Mouse (Mus musculus) layer of hippocampus, postnatal 36 days (tissue): ENCODE measurements around the gene Yipf1. TPM values are rescaled to one million over a fixed set of nuclear protein-coding genes. Genes with fewer than 3 reads are reported as not detected.

Source experiments
- DNase-seq, 2 experiments: peaks; one replicate each; pipeline ENCODE4 v3.0.0; 2022
- total RNA-seq, 2 experiments: library from RNA; stranded (reverse); gene quantifications; 2 replicates each; pipeline ENCODE4 v1.2.3; 2021

Gene Yipf1
- 10 to 100 TPM; 51.5 to 52.9 TPM for total RNA-seq

GRCm38 (mm10) chr4:107313690-107314478 is at the start of gene Yipf1:
Gene Yipf1 (plus strand): TSS chr4:107314363.
- peak; percentile 88 to 89 for DNase-seq

DNA sequence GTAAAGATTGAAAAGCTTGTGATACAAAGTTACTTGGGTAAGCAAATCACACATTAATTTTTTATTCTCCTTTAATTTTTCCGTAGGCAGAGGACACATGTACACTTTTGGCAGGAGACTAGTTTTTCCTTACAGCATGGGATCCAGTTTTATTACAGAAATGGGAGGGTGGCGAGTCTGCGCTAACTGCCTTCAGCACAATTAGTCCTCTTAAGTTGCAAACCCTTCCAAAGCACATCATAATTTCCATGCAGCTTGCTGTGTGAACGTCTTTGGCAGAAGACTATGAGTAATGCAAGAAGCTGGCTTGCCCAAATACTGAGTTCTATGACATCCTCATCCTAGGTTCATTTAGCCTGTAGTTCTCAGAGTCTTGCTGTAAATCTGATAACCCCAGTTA is 40.5 kb upstream of the Yipf1 start:
- peak in 1 of 2 experiments; percentile 8 for DNase-seq

DNA sequence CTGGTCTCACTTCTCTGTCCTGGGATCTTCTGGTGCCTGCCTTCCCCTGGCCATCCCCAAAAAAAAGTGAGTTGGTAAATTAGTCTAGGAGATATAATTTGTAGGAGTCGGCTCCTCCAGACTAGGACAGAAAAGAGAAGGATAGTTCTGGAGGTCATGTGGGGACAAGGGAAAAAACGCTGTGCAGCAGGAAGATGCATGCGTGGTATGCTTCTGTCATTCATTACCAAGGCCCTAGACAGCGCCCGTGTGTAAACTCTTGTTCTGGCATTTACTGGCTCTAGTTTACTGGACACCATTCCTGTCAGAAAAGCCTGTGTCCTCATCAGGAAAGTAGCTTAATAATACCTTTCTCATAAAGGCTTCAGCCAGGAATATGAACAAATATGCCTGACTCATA is 39.7 kb upstream of the Yipf1 start:
- no peak for DNase-seq

- DNase-seq: no peak
These were observed 35.9 kb upstream of the Yipf1 start for GRCm38 (mm10) chr4:107278188-107278707.

- no peak for DNase-seq
These were observed 33.2 kb upstream of the Yipf1 start for GRCm38 (mm10) chr4:107280843-107281475.

DNA sequence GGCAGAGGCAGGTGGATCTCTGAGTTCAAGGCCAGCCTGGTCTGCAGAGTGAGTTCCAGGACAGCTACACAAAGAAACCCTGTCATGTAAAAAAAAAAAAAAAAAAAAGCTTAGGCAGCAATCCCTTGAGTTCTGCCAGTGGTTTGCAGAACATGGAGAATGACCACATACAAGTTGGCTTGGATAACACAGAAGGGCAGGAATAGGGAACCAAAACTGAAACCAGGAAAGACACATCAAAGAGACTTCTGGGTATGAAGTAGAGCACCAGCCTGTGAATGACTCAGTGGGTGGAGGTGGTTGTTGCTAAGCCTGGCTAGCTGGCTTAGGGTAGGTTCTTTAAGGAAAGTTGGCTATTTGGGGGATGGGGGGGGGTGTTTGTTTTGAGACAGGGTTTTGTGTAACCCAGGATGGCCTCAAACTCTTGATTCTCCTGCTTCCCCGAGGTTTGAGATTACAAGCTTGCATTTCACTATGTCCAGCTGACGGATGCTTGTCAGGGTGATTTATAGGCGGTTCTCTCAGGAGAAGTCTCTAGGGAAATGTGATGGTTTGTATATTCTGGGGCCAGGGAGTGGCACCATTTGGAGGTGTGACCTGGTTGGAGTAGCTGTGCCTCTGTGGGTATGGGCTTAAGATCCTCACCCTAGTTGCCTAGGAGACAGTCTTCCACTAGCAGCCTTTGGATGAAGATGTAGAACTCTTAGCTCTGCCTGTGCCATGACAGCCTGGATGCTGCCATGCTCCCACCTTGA is 28.5 kb upstream of the Yipf1 start:
- DNase-seq: no peak

GRCm38 (mm10) chr4:107286386-107286785 is 27.8 kb upstream of the Yipf1 start:
- no peak for DNase-seq

DNA sequence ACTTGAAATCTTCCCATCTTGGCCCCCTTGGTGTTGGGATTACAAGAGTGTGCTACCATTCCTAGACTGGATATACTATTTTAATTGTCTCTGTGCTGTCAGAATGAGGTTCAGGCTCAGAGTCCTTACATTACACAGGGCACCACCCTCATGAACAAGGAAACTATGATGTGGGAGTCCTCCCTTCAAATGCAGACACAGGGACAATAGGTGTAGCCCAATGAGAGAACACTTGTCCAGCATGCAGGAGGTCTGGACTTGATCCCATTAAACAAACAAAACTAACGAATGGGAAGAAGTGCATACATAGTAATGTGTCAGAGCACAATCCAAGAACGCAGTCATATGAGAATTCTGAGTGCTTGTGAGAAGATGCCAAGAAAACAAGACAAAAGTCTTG is 26.6 kb upstream of the Yipf1 start:
- DNase-seq: no peak

DNA sequence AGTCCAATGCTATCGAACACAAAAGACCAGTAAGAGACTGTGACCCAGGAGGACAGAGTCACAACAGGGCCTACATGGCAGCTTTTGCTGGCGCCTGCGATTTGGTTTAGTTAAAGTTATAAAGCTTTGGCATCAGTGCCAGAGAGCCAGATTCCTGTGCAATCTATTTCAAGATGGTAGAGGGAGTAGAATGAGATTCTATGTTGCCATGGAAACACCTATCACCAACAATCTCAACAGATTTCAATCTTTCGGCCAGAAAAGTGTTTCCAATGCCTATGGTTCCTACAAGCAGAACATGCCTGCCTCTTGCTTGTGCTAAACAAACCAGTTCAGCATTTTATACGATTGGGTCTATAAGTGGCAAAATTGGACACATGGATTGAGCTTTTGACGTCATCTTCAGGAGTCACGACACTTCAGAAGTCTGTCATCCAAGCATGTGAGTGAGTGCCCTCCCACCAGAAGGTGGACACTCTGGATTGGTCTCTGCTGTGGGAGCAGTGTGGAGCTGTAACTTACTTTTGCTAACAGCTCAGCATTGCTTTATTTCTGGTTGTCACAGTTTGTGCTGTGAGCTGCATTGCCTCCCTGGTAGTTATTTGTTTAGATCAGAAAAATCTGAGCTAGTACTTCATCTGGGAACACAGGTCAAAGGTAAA is 22.4 kb upstream of the Yipf1 start:
- peak in 1 of 2 experiments; percentile 15 for DNase-seq

GRCm38 (mm10) chr4:107292273-107292662 is 21.9 kb upstream of the Yipf1 start:
- no peak for DNase-seq

- DNase-seq: no peak
These were observed 16.0 kb upstream of the Yipf1 start for GRCm38 (mm10) chr4:107298071-107298606.

GRCm38 (mm10) chr4:107299779-107300340 is 14.3 kb upstream of the Yipf1 start:
- no peak for DNase-seq

GRCm38 (mm10) chr4:107300371-107300770 is 13.8 kb upstream of the Yipf1 start:
- no peak for DNase-seq

DNA sequence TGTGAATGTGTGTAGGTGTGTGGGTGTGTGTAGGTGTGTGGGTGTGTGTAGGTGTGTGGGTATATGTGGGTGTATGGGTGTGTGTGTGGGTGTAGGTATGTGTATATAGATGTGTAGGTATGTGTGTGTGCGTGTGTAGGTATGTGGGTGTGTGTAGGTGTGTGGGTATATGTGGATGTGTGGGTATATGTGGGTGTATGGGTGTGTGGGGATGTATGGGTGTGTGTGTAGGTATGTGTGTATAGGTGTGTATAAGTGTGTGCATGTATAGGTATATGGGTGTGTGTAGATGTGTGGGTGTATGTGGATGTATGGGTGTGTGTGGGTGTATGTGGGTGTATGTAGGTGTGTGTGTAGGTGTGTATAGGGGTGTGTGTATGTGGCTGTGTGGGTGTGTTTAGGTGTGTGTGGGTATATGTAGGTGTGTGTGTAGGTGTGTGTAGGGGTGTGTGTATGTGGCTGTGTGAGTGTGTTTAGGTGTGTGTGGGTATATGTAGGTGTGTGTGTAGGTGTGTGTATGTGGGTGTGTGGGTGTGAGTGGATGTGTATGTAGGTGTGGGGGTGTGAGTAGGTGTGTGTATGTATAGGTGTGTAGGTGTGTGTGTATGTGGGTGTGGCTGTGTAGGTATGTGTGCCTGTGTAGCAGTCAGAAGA is 13.1 kb upstream of the Yipf1 start:
- DNase-seq: no peak

- no peak for DNase-seq
These were observed 11.9 kb upstream of the Yipf1 start for GRCm38 (mm10) chr4:107302221-107302620.

GRCm38 (mm10) chr4:107302832-107303231 is 11.3 kb upstream of the Yipf1 start:
- no peak for DNase-seq

GRCm38 (mm10) chr4:107303531-107303930 is 10.6 kb upstream of the Yipf1 start:
- DNase-seq: no peak

DNA sequence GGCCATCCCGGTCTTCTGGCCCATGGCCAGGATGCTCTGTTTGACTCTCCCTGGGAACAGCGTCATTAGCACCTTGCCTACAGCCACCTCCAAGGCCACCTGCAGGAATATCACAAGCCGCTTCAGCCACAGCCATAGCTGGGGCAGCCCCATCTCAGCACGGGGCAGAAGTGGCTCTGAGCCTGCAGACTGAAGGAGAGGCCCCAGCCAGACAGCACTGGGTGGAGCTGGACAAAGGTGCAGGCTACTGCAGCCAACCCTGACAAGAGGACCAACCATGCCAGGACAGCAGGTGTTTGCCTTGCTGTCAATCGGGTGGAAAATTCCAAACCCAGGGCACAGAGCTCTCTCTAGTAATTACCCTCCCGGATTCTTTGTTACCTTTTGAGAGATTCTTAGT is 7.2 kb upstream of the Yipf1 start, which contains the start of gene Dio1:
Gene Dio1, minus strand, starts transcription at position 204 of the 400 bp plus-strand sequence.
- DNase-seq: no peak

DNA sequence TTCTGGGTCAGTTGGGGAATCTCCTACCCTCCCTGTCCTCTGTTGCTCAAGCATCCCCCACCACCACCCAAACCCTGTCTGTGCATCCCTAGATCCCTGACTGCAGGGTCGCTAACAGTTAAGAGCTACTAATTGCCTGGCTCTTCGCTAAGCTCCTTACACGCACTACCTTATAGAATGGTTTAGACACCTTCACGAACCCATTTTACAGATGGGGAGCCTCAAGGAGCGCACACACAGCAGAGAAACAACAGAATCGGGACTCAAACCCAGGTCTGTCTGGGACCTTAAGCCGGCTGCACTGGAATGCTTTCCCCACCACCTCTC is 279 bp downstream of the Yipf1 start:
- no peak for DNase-seq

- no peak for DNase-seq
These were observed 4.5 kb downstream of the Yipf1 start for GRCm38 (mm10) chr4:107318646-107319045.

- no peak for DNase-seq
These were observed 6.9 kb downstream of the Yipf1 start for GRCm38 (mm10) chr4:107321041-107321440.
